Mouse (Mus musculus) heart, adult 2 months (tissue): ENCODE measurements around the gene Iffo2. TPM values are rescaled to one million over a fixed set of nuclear protein-coding genes. Genes with fewer than 3 reads are reported as not detected.

ENCODE experiments used
- DNase-seq, 2 experiments: peaks; one replicate each; pipeline ENCODE4 v3.0.0; 2021
- H3K27ac ChIP-seq: fragments of 200-600 bp; 2 replicates; pipeline ENCODE4 v1.8.1; 2022
- H3K27me3 ChIP-seq: fragments of 200-500 bp; 2 replicates; pipeline ENCODE4 v1.6.1; 2012; ENCODE audit warnings: mild to moderate bottlenecking, low read length, inconsistent platforms, mixed read lengths; ENCODE audit not compliant: control insufficient read depth, insufficient read depth
- H3K36me3 ChIP-seq: fragments of 200-500 bp; 2 replicates; pipeline ENCODE4 v1.6.1; 2012; ENCODE audit warnings: low read length, inconsistent platforms; ENCODE audit not compliant: control insufficient read depth, insufficient read depth
- H3K4me1 ChIP-seq: fragments of 200-500 bp; 2 replicates; pipeline ENCODE4 v1.6.1; 2011; ENCODE audit warnings: low read length; ENCODE audit not compliant: control insufficient read depth, insufficient read depth
- H3K4me3 ChIP-seq: fragments of 200-600 bp; 2 replicates; pipeline ENCODE4 v1.8.1; 2022
- H3K79me2 ChIP-seq: fragments of 200-500 bp; replicated peaks from 2 replicates; pipeline ENCODE4 v1.6.1; 2012; ENCODE audit warnings: mild to moderate bottlenecking, inconsistent platforms, low read length, moderate library complexity, mixed read lengths; ENCODE audit not compliant: control insufficient read depth, insufficient read depth
- H3K9ac ChIP-seq: fragments of 200-500 bp; 2 replicates; pipeline ENCODE4 v1.6.1; 2012; ENCODE audit warnings: low read depth, mild to moderate bottlenecking, control low read depth, inconsistent platforms, low read length, mixed read lengths
- CTCF ChIP-seq: fragments of 200-600 bp; IDR thresholded peaks from 2 replicates; pipeline ENCODE4 v1.8.1; 2022; ENCODE audit warnings: antibody characterized with exemption, mild to moderate bottlenecking, moderate library complexity
- EP300 ChIP-seq: fragments of 200-500 bp; IDR thresholded peaks from 2 replicates; pipeline ENCODE4 v1.6.1; 2011; ENCODE audit warnings: low read depth, low read length, control low read depth; ENCODE audit not compliant: insufficient read depth
- POLR2A ChIP-seq: fragments of 200-500 bp; IDR thresholded peaks from 2 replicates; pipeline ENCODE4 v1.6.1; 2011; ENCODE audit warnings: mild to moderate bottlenecking, low read depth, low read length, control low read depth; ENCODE audit not compliant: insufficient read depth
- WGBS: fragments of 180-500 bp; shearing (Covaris S2); methylation state at CpG from one replicate; pipeline ENCODE4 v1.1.7; 2018; 5-methylcytosine and 5-hydroxymethylcytosine counted together
- intact Hi-C: fragments of 180-260 bp; cut with DNase I; formaldehyde crosslinking; loops from one replicate; pipeline ENCODE4 v1.15.1; 2025
- polyA plus RNA-seq: library from polyadenylated mRNA; depleted of rRNA; stranded (reverse); fragments of >200 nt; gene quantifications from 2 replicates; pipeline ENCODE4 v1.2.3, GENCODE M21; 2012
- total RNA-seq, 2 experiments: library from RNA; stranded (reverse); gene quantifications; 2 replicates each; pipeline ENCODE4 v1.2.3; 2021

Gene Iffo2
- total and polyA plus RNA-seq, 3 experiments = 3.1 to 5.0 (median 4.9) TPM

GRCm38 (mm10) chr4:139598356-139598755 lies 68.0 kb downstream of the Iffo2 start:
- no peaks in the 10 kb centered on the region for H3K27me3 ChIP-seq
- intact Hi-C loops = loop anchor here (2.0 kb wide), 1 partner anchor 18 kb away; no protein-coding TSS in a partner anchor
- TF ChIP-seq EP300 (no peak), POLR2A (no peak), CTCF (no peak)
- 0 out of 2 replicates have a peak overlapping the region, but pooled peaks have one; percentile 8 for H3K9ac ChIP-seq
- 13% methylated on average over 13 of the region's 13 CpGs for WGBS
- H3K4me3 ChIP-seq = peak overlapping the region; percentile 21
- H3K27ac ChIP-seq = peak overlapping the region; percentile 83
- H3K4me1 ChIP-seq = peaks cover 44% of the 10 kb centered on the region
- H3K79me2 ChIP-seq = peaks cover 4% of the 10 kb centered on the region; the same call in 1 of the 2 replicates
- no peaks in the 10 kb centered on the region for H3K36me3 ChIP-seq
- no peak for DNase-seq

DNA sequence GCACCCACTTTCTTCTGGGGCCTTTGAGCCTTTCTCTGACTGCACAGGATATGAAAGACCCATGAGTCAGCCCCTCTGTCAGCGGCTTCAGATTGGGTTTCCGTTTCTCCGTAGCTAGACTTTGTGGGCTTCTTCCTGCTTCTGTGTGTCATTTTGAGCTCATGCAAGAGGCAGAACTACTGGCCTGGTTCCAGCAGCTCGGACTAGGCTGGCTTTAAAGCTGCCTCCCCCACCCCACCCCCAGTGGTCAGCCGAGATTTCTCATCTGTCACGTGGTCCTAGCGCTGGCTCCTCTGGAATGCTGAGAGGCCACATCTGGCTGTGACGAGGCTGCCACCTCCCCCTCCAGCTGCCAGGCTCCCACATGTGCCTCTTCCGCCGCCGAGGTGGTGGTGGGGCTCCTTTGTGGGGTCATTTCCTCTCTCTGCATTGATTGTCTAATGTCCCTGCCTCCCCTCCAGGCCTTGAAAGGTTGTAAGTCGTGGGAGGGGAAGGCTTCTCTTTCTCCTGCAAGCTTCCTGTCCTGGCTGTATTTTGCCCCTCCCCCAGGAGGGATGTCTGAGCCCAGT lies 68.7 kb downstream of the Iffo2 start:
- Histone ChIP-seq H3K36me3 (no peaks in the 10 kb centered on the region), H3K27me3 (no peaks in the 10 kb centered on the region), H3K27ac (peak overlapping the region; percentile 83), H3K79me2 (peaks cover 4% of the 10 kb centered on the region; the same call in 1 of the 2 replicates), H3K9ac (peak overlapping the region; percentile 12), H3K4me1 (peaks cover 43% of the 10 kb centered on the region), H3K4me3 (peak overlapping the region; percentile 21)
- intact Hi-C loops = loop anchor here (2.0 kb wide), 1 partner anchor 18 kb away; no protein-coding TSS in a partner anchor
- peak; percentile 35 for TF ChIP-seq CTCF
- TF ChIP-seq EP300 = no peak
- peak; percentile 84 to 88 for DNase-seq
- 0% methylated on average over 12 of the region's 12 CpGs for WGBS

- Histone ChIP-seq H3K27me3 (no peaks in the 10 kb centered on the region), H3K79me2 (no peaks in the 10 kb centered on the region), H3K9ac (peak overlapping the region; percentile 24; the same call in 1 of the 2 replicates), H3K4me1 (peaks cover 32% of the 10 kb centered on the region), H3K4me3 (no peak overlapping the region), H3K27ac (peak overlapping the region; percentile 84), H3K36me3 (no peaks in the 10 kb centered on the region)
- TF ChIP-seq POLR2A (no peak), CTCF (no peak), EP300 (no peak)
- intact Hi-C loops = no loop called here
- peak in 1 of 2 experiments; percentile 39 for DNase-seq
- WGBS = 29% methylated on average over 7 of the region's 7 CpGs
These were observed 71.4 kb downstream of the Iffo2 start for GRCm38 (mm10) chr4:139601519-139602356.

- DNase-seq = peak; percentile 60 to 76
- no peak within 1 kb of the TSS for H3K4me3 ChIP-seq
These were observed 72.3 kb downstream of the Iffo2 start, which contains the start of gene Gm21969 for GRCm38 (mm10) chr4:139602357-139603244. Gene Gm21969, plus strand, starts transcription at chr4:139603186.

GRCm38 (mm10) chr4:139605216-139605615 lies 74.9 kb downstream of the Iffo2 start:
- Histone ChIP-seq H3K27me3 (no peaks in the 10 kb centered on the region), H3K79me2 (no peaks in the 10 kb centered on the region), H3K27ac (no peak overlapping the region), H3K9ac (no peak overlapping the region), H3K4me1 (peaks cover 18% of the 10 kb centered on the region), H3K36me3 (no peaks in the 10 kb centered on the region), H3K4me3 (no peak overlapping the region)
- no peak for DNase-seq
- TF ChIP-seq CTCF (no peak), POLR2A (no peak), EP300 (no peak)
- WGBS = 82% methylated on average over 11 of the region's 11 CpGs
- intact Hi-C loops = no loop called here

More at GRCm38 (mm10) chr4:139602357-139603244, 72.3 kb downstream of the Iffo2 start, which contains the start of gene Gm21969:
- Histone ChIP-seq H3K27me3 (no peaks in the 10 kb centered on the region), H3K9ac (no peak within 1 kb of the TSS), H3K27ac (peak within 1 kb of the TSS; percentile 84), H3K36me3 (no peaks in the 10 kb centered on the region), H3K4me1 (peaks cover 27% of the 10 kb centered on the region), H3K79me2 (no peaks in the 10 kb centered on the region)
- TF ChIP-seq CTCF = no peak; the same call in 1 of the 2 replicates
- 0 out of 2 replicates have a peak, but pooled peaks have one; percentile 13 for TF ChIP-seq EP300
- no peak for TF ChIP-seq POLR2A
- intact Hi-C loops = no loop called here
- WGBS = 49% methylated on average over 14 of the region's 14 CpGs
